28 mouse cellular contexts compared by ENCODE assay signal in the genomic region with DNA sequence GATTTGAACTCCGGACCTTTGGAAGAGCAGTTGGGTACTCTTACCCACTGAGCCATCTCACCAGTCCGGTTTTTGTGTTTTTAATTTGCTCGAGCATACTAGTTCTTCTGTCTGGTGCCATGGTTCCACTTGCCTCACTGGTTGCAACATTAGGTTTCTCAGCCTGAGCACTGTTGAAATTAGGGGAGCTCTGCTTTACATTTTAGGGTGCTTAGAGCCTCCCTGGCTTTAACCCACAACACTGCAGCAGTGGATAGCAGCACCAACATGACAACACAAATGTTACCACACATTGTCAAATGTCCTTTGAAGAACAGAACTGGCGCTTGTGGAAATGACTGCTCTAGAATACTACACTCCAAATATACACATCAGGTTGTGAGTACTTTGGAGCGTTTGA.
"Had no signal": no experiment of that assay in that cellular context is flagged by ENCODE, and none has a peak within 500 bp of the region (broad histone marks: within the 10 kb centered on the region; RNA-seq: fewer than 3 reads in every experiment).

No protein-coding gene starts in this region.

- H3K27me3 ChIP-seq: embryonic facial prominence, embryonic 12.5 days; embryonic facial prominence, embryonic 13.5 days; embryonic facial prominence, embryonic 15.5 days; forebrain, embryonic 12.5 days; forebrain, embryonic 15.5 days had no signal

- H3K4me3 ChIP-seq: embryonic facial prominence, embryonic 10.5 days; embryonic facial prominence, embryonic 12.5 days; embryonic facial prominence, embryonic 13.5 days; embryonic facial prominence, embryonic 15.5 days; erythroblast, embryonic 14.5 days; forebrain, embryonic 10.5 days; forebrain, embryonic 12.5 days; forebrain, embryonic 15.5 days; gastrocnemius, adult 2 months; heart, adult 2 months had no signal

- DNase-seq: cerebellum, adult 18-20 months; cerebellum, adult 2 months; cerebellum, adult 8-10 months; cerebellum, adult 9-10 months; cerebellum, adult 9-11 months; cerebellum, postnatal 10 days; cerebellum, postnatal 14 days; cerebellum, postnatal 25 days; cerebellum, postnatal 36 days; embryo, embryonic 11 days; forebrain, postnatal 0 days; gastrocnemius, adult 2 months; gastrocnemius, postnatal 10 days; gastrocnemius, postnatal 14 days; gastrocnemius, postnatal 25 days; gastrocnemius, postnatal 36 days; heart, adult 18-20 months; heart, adult 2 months had no signal

- H3K4me1 ChIP-seq: embryonic facial prominence, embryonic 10.5 days; embryonic facial prominence, embryonic 12.5 days; embryonic facial prominence, embryonic 13.5 days; embryonic facial prominence, embryonic 15.5 days; forebrain, embryonic 10.5 days; forebrain, embryonic 12.5 days; forebrain, embryonic 15.5 days had no signal

- H3K9ac ChIP-seq: embryonic facial prominence, embryonic 12.5 days; embryonic facial prominence, embryonic 13.5 days; embryonic facial prominence, embryonic 15.5 days; forebrain, embryonic 12.5 days; forebrain, embryonic 15.5 days; forebrain, postnatal 0 days had no signal

- H3K9me3 ChIP-seq: embryonic facial prominence, embryonic 12.5 days; embryonic facial prominence, embryonic 13.5 days; forebrain, embryonic 10.5 days; forebrain, embryonic 12.5 days; forebrain, embryonic 15.5 days had no signal

- H3K4me2 ChIP-seq: embryonic facial prominence, embryonic 12.5 days; embryonic facial prominence, embryonic 13.5 days; embryonic facial prominence, embryonic 15.5 days; forebrain, embryonic 12.5 days; forebrain, embryonic 15.5 days had no signal

- H3K27ac ChIP-seq: embryonic facial prominence, embryonic 10.5 days; embryonic facial prominence, embryonic 12.5 days; embryonic facial prominence, embryonic 13.5 days; embryonic facial prominence, embryonic 15.5 days; forebrain, embryonic 10.5 days; forebrain, embryonic 12.5 days; forebrain, embryonic 15.5 days; gastrocnemius, adult 2 months; heart, adult 2 months had no signal

- ATAC-seq: forebrain, embryonic 14.5 days; forebrain, embryonic 15.5 days; forebrain, embryonic 16.5 days; forebrain, postnatal 0 days had no signal

- H3K36me3 ChIP-seq: embryonic facial prominence, embryonic 10.5 days; embryonic facial prominence, embryonic 12.5 days; embryonic facial prominence, embryonic 13.5 days; embryonic facial prominence, embryonic 15.5 days; forebrain, embryonic 10.5 days; forebrain, embryonic 12.5 days; forebrain, embryonic 15.5 days had no signal
